Mouse (Mus musculus): ENCODE measurements at regions not wholly inside any gene's neighbourhood (a gene's known extent, or its start where the extent isn't known, plus 50 kb on each side); places are given as distances from the start of the nearest gene placed in this dataset.

- in situ Hi-C loops (cut with MboI; ENCODE audit: unreplicated experiment in 2 of 2) = loop anchor here (25.0 kb wide), 4 partner anchors 686 to 1111 kb away; no protein-coding TSS in a partner anchor
Observed at GRCm38 (mm10) chr2:131801212-131801611, 58.3 kb downstream of the Erv3 start.

GRCm38 (mm10) chr2:131800126-131800894, 59.2 kb downstream of the Erv3 start:
- in situ Hi-C loops (cut with MboI; ENCODE audit: unreplicated experiment in 2 of 2) = loop anchor here (25.0 kb wide), 4 partner anchors 687 to 1112 kb away; no protein-coding TSS in a partner anchor

GRCm38 (mm10) chr2:131799486-131799885, 60.1 kb downstream of the Erv3 start:
- in situ Hi-C loops (cut with MboI; ENCODE audit: unreplicated experiment in 2 of 2) = no loop called here

DNA sequence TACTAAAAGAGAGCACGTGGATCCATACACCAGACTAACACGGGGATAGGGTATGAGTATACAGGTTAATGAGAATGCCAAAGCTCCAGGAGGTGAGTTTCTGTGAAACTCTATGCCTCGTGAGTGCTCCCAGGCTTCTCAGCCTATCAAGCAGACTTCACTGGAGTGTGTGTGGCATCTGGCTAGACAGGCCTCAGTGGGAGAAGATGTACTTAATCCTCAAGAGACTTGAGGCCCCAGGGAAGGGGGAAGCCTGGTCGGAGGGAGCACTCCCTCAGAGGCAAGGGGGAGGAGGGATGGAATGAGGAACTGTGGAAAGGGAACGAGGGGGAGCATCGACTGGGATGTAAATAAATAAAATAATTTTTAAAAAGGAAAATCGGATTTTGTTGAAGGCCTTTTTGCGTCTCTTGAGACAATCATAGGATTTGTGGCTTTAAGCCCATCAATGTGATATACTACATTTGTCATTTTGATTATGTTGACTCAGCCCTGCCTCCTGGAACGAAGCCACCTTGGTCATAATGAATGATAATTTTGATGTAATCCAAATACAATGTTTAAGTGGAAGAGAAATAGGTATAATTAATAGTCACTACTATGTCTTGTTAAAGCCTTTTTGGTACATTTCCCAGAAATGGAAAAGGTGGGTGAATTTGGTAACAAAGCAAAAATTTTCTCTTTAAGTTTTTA, 62.4 kb downstream of the Erv3 start:
- in situ Hi-C loops (cut with MboI; ENCODE audit: unreplicated experiment in 2 of 2) = no loop called here

DNA sequence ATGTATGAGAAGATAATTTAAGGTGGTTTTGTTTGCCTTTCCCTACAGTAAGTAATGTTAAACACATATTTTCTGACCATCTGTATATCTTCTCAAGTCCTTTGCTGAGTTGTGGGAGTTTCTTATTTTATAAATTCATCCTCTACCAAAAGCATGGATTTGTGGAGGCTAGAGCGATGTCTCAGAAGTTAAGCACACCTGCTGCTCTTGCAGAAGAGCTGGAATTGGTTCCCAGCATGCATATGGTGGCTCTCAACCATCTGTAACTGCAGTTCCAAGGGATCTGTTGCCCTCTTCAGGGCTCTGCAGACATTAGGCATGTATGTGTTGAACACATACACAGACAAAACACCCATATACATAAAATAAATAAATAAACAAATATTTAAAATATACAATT, 84.2 kb downstream of the Erv3 start:
- in situ Hi-C loops (cut with MboI; ENCODE audit: unreplicated experiment in 2 of 2) = no loop called here

DNA sequence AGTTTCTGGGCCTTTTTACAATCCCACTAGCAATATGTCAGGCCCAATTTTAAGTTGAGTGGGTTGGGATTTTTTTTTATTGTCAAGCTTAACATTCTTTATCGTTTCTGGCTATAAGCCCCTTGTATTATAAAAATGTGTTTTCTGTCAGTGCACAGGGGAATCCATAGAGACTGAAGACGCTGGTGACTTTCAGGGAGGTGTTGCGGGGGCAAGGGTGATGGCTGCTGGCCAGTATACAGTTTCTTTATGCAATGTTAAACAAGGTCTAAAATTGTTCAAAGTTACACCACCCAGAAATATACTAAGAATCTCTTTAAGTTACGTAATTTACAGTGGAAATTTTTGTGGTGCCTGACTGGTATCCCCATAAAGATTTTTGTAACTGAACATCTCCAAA, 85.9 kb downstream of the Erv3 start:
- in situ Hi-C loops (cut with MboI; ENCODE audit: unreplicated experiment in 2 of 2) = no loop called here

DNA sequence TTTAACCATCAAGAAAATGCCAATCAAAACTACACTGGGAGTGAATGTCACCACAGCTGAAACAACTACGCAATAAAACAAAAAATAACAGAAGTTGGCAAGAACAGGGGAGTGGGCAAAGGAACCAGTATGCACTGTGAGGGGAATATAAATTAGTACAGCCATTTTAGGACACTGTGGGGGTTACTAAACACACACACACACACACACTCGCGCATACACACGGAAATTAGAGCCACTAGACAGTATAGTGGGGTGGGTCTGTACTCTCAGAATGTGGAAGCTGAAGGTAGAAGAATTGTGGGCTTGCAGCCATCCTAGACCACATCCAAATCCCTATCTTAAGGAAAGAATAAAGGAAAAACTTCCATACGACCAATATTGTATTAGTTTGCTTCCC, 87.4 kb downstream of the Erv3 start:
- in situ Hi-C loops (cut with MboI; ENCODE audit: unreplicated experiment in 2 of 2) = no loop called here

DNA sequence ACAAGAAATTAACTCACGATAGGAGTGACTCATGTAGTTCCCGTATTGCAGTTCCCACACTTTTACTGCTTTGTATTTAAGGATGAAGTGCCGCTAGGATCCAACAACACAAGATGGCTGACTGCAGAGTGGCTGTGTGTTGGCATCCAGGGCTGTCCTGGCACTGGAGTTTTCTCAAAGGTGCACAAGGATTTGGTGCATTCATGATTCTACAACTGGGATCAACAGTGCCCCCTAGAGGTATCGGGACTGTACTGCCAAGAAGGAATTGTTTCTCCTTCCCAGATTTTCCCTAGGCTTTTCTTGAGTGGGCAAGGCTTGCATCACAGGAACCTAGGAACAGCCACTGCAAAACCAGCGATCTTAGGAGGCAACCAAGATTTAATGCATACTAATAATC, 88.7 kb downstream of the Erv3 start:
- in situ Hi-C loops (cut with MboI; ENCODE audit: unreplicated experiment in 2 of 2) = no loop called here

- in situ Hi-C loops (cut with MboI; ENCODE audit: unreplicated experiment in 2 of 2) = no loop called here
Observed at GRCm38 (mm10) chr2:131769656-131770210, 89.8 kb downstream of the Erv3 start.

- in situ Hi-C loops (cut with MboI; ENCODE audit: unreplicated experiment in 2 of 2) = no loop called here
Observed at GRCm38 (mm10) chr2:131766500-131766899, 93.0 kb downstream of the Erv3 start.

- in situ Hi-C loops (cut with MboI; ENCODE audit: unreplicated experiment in 2 of 2) = no loop called here
Observed at GRCm38 (mm10) chr2:131761507-131761906, 98.0 kb downstream of the Erv3 start.

GRCm38 (mm10) chr2:131757183-131757903, 102.2 kb downstream of the Erv3 start:
- in situ Hi-C loops (cut with MboI; ENCODE audit: unreplicated experiment in 2 of 2) = no loop called here

DNA sequence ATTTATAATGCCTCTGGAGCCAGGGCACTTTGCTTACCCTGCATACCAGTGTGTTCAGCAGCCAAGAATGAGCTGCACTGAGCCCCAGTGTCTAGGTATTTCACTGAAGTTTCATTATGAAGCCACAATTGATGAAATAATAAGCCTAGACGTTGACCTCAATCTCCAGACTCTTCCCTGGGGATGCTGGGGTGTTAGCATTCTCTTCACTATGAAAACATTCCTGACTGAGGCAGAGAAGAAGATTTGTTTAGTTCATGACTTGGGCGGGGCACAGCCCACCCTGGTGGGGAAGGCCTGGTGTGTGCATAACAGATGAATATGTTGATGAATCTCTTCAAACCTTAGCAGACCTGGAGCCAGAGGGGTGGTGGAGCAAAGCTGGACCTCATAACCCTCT, 104.4 kb downstream of the Erv3 start:
- in situ Hi-C loops (cut with MboI; ENCODE audit: unreplicated experiment in 2 of 2) = no loop called here

DNA sequence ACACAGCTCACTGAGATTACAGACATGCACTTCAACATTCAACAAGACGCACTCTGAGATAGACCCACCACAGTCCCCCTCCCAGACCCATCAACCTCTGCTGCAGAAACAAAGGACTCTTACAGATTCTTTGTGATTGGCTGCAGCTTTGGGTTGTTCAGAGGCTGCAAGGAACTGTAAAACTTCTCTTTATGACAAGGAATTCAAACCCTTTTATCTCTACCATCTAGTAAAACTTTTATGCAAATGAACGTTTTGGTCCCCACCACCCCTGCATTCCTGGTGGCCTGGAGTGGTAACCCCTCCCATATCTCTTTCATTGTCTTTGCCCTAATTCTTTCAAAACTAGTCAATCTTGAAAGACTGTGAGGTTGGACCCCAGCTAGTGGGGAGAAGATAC, 106.1 kb downstream of the Erv3 start:
- in situ Hi-C loops (cut with MboI; ENCODE audit: unreplicated experiment in 2 of 2) = no loop called here

- in situ Hi-C loops (cut with MboI; ENCODE audit: unreplicated experiment in 2 of 2) = no loop called here
Observed at GRCm38 (mm10) chr2:131750679-131751078, 108.9 kb downstream of the Erv3 start.

- in situ Hi-C loops (cut with MboI; ENCODE audit: unreplicated experiment in 2 of 2) = no loop called here
Observed at GRCm38 (mm10) chr2:131750206-131750605, 109.3 kb downstream of the Erv3 start.

- in situ Hi-C loops (cut with MboI; ENCODE audit: unreplicated experiment in 2 of 2) = no loop called here
Observed at GRCm38 (mm10) chr2:131749746-131750145, 109.8 kb downstream of the Erv3 start.

GRCm38 (mm10) chr2:131748791-131749190, 110.8 kb downstream of the Erv3 start:
- in situ Hi-C loops (cut with MboI; ENCODE audit: unreplicated experiment in 2 of 2) = no loop called here

- in situ Hi-C loops (cut with MboI; ENCODE audit: unreplicated experiment in 2 of 2) = no loop called here
Observed at GRCm38 (mm10) chr2:131747707-131748106, 111.8 kb downstream of the Erv3 start.

- in situ Hi-C loops (cut with MboI; ENCODE audit: unreplicated experiment in 2 of 2) = no loop called here
Observed at GRCm38 (mm10) chr2:131745381-131745895, 114.1 kb downstream of the Erv3 start.

GRCm38 (mm10) chr2:131744957-131745356, 114.6 kb downstream of the Erv3 start:
- in situ Hi-C loops (cut with MboI; ENCODE audit: unreplicated experiment in 2 of 2) = no loop called here

Data from v-Abl transformed pro-B cells (cell line).